Mouse (Mus musculus) stomach, postnatal 0 days (tissue): ENCODE results near the gene Olfr287.

Experiments used
- CTCF ChIP-seq: IDR thresholded peaks from 2 replicates; pipeline ENCODE4 v1.5.1; 2016; ENCODE audit warnings: antibody characterized with exemption, low read depth, mild to moderate bottlenecking, moderate library complexity
- EP300 ChIP-seq: optimal IDR thresholded peaks from 2 replicates; pipeline ENCODE3; 2016; ENCODE audit warnings: antibody characterized with exemption

DNA sequence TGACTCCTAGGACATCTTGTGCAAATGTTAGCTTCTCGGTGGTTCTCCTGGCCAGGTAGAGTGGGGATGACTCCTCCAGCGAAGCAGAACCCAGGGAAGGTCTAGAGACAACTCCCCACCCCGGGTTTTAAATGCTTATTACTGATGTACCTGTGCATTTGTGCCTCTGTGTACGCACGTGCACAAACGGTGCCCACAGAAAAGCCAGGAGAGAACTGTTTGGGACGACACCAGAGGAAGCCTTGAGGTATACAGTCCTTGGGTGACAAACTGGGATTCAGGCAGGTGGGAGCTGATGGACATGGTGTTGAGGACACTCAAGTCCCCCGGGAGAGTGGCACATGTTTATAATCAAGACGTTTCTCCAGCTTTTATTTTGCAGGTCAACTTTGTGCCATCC is 49.9 kb downstream of the Olfr287 start:
- TF ChIP-seq CTCF (no peak), EP300 (no peak)
